Mouse (Mus musculus): ENCODE data around the gene Cntfr. TPM values are rescaled to one million over a fixed set of nuclear protein-coding genes. Genes with fewer than 3 reads are reported as not detected.
"Not testable (repeated sequence)": the region's sequence is repeated elsewhere in the genome, so short reads cannot be mapped to it uniquely, and the experiment has no call there.

Gene Cntfr
- total RNA-seq, 2 experiments from 2014 or later = 14.4 to 47.1 TPM

- no peak for DNase-seq (ENCODE audit: low spot score)
Observed at GRCm38 (mm10) chr4:41710229-41710628, 13.3 kb upstream of the Cntfr start.

GRCm38 (mm10) chr4:41708192-41708745, 11.4 kb upstream of the Cntfr start:
- DNase-seq (ENCODE audit: low spot score) = peak; percentile 73

- DNase-seq (ENCODE audit: low spot score) = peak; percentile 76
Observed at GRCm38 (mm10) chr4:41707011-41707535, 10.2 kb upstream of the Cntfr start.

GRCm38 (mm10) chr4:41705922-41706754, 9.2 kb upstream of the Cntfr start:
- no peak for DNase-seq (ENCODE audit: low spot score)

- no peak for DNase-seq (ENCODE audit: low spot score)
Observed at GRCm38 (mm10) chr4:41704651-41705050, 7.8 kb upstream of the Cntfr start.

- DNase-seq (ENCODE audit: low spot score) = not testable (repeated sequence)
Observed at GRCm38 (mm10) chr4:41702226-41702625, 5.3 kb upstream of the Cntfr start.

- DNase-seq (ENCODE audit: low spot score) = not testable (repeated sequence)
Observed at GRCm38 (mm10) chr4:41700224-41700623, 3.3 kb upstream of the Cntfr start.

GRCm38 (mm10) chr4:41699783-41700182, 2.9 kb upstream of the Cntfr start, which contains the start of gene Il11ra1:
Gene Il11ra1, plus strand, starts transcription at chr4:41699989.
- DNase-seq (ENCODE audit: low spot score) = not testable (repeated sequence)

GRCm38 (mm10) chr4:41698421-41699016, 1.6 kb upstream of the Cntfr start:
- DNase-seq (ENCODE audit: low spot score) = peak; percentile 80

- DNase-seq (ENCODE audit: low spot score) = not testable (repeated sequence)
Observed at GRCm38 (mm10) chr4:41696452-41696851, 437 bp downstream of the Cntfr start.

- DNase-seq (ENCODE audit: low spot score) = not testable (repeated sequence)
Observed at GRCm38 (mm10) chr4:41695800-41696199, 1.1 kb downstream of the Cntfr start.

GRCm38 (mm10) chr4:41693511-41693910, 3.4 kb downstream of the Cntfr start:
- not testable (repeated sequence) for DNase-seq (ENCODE audit: low spot score)

GRCm38 (mm10) chr4:41690014-41690413, 6.9 kb downstream of the Cntfr start:
- not testable (repeated sequence) for DNase-seq (ENCODE audit: low spot score)

GRCm38 (mm10) chr4:41688562-41688961, 8.3 kb downstream of the Cntfr start:
- DNase-seq (ENCODE audit: low spot score) = not testable (repeated sequence)

GRCm38 (mm10) chr4:41685882-41686492, 10.9 kb downstream of the Cntfr start:
- not testable (repeated sequence) for DNase-seq (ENCODE audit: low spot score)

GRCm38 (mm10) chr4:41684931-41685453, 11.9 kb downstream of the Cntfr start:
- DNase-seq (ENCODE audit: low spot score) = not testable (repeated sequence)

GRCm38 (mm10) chr4:41684131-41684930, 12.6 kb downstream of the Cntfr start:
- DNase-seq (ENCODE audit: low spot score) = not testable (repeated sequence)

GRCm38 (mm10) chr4:41683303-41683702, 13.6 kb downstream of the Cntfr start:
- DNase-seq (ENCODE audit: low spot score) = not testable (repeated sequence)

GRCm38 (mm10) chr4:41682789-41683188, 14.1 kb downstream of the Cntfr start:
- DNase-seq (ENCODE audit: low spot score) = no peak

- DNase-seq (ENCODE audit: low spot score) = no peak
Observed at GRCm38 (mm10) chr4:41681947-41682346, 14.9 kb downstream of the Cntfr start.
